Mouse (Mus musculus) retina, embryonic 14.5 days (tissue): Measurements from ENCODE around the gene Abcb9.

ENCODE experiments used
- DNase-seq: peaks from one replicate; pipeline ENCODE4 v3.0.0-alpha.2; 2015; ENCODE audit warnings: low spot score

The Abcb9 gene

GRCm38 (mm10) chr5:124093852-124094604 lies 1.6 kb downstream of the Abcb9 start:
- no peak for DNase-seq

- DNase-seq, result no peak
Observed at GRCm38 (mm10) chr5:124093120-124093794, 2.3 kb downstream of the Abcb9 start.

- DNase-seq, result no peak
Observed at GRCm38 (mm10) chr5:124091951-124092406, 3.6 kb downstream of the Abcb9 start.

GRCm38 (mm10) chr5:124089868-124090267 lies 5.7 kb downstream of the Abcb9 start:
- no peak for DNase-seq

GRCm38 (mm10) chr5:124086876-124087275 lies 8.7 kb downstream of the Abcb9 start:
- no peak for DNase-seq

- DNase-seq, result no peak
Observed at GRCm38 (mm10) chr5:124085513-124085912, 10.1 kb downstream of the Abcb9 start.

- DNase-seq, result peak; percentile 88
Observed at GRCm38 (mm10) chr5:124084588-124085173, 10.9 kb downstream of the Abcb9 start.

GRCm38 (mm10) chr5:124083850-124084587 lies 11.6 kb downstream of the Abcb9 start:
- DNase-seq, result no peak

- DNase-seq, result no peak
Observed at GRCm38 (mm10) chr5:124082941-124083688, 12.5 kb downstream of the Abcb9 start.

- DNase-seq, result no peak
Observed at GRCm38 (mm10) chr5:124082447-124082846, 13.2 kb downstream of the Abcb9 start.

GRCm38 (mm10) chr5:124079880-124080279 lies 15.7 kb downstream of the Abcb9 start:
- DNase-seq, result no peak

- DNase-seq, result peak; percentile 33
Observed at GRCm38 (mm10) chr5:124078794-124079416, 16.7 kb downstream of the Abcb9 start.

- no peak for DNase-seq
Observed at GRCm38 (mm10) chr5:124077856-124078460, 17.6 kb downstream of the Abcb9 start.

- no peak for DNase-seq
Observed at GRCm38 (mm10) chr5:124077241-124077640, 18.4 kb downstream of the Abcb9 start.

- no peak for DNase-seq
Observed at GRCm38 (mm10) chr5:124076559-124076958, 19.0 kb downstream of the Abcb9 start.

GRCm38 (mm10) chr5:124075716-124076115 lies 19.9 kb downstream of the Abcb9 start:
- no peak for DNase-seq

- DNase-seq, result no peak
Observed at GRCm38 (mm10) chr5:124074845-124075307, 20.7 kb downstream of the Abcb9 start.

GRCm38 (mm10) chr5:124073682-124074081 lies 21.9 kb downstream of the Abcb9 start:
- peak; percentile 28 for DNase-seq

GRCm38 (mm10) chr5:124069657-124070056 lies 25.9 kb downstream of the Abcb9 start:
- DNase-seq, result no peak

- no peak for DNase-seq
Observed at GRCm38 (mm10) chr5:124062037-124062824, 33.4 kb downstream of the Abcb9 start.
